Mouse (Mus musculus): ENCODE measurements around the gene Rflna. TPM values are rescaled to one million over a fixed set of nuclear protein-coding genes. Genes with fewer than 3 reads are reported as not detected.

Rflna gene
- total and polyA plus RNA-seq, 3 experiments: 0.17 to 0.46 TPM; not detected in 1

DNA sequence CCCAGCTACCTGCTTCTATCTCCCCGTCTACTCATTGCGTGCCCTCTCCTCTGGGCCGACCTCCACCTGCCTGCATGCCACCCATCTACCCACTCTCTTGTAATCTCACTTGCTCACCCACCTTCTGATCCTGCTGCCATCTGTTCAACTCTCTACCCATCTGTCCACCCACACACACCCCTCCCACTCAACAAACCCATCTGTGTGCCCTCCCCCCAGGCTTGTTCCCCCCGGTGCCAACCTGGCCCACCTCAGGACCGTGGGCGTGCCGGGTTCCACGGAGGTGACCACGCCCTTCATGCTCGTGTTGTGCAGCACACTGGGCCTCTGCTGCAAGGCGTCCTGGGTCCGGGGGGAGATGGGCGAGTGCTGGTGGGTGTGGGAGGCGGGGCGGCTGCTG is 25.4 kb downstream of the Rflna start:
- H3K4me1 ChIP-seq (ENCODE audit: control insufficient read depth in 1 of 2, insufficient read depth in 2 of 2): peaks cover 0 to 2% of the 10 kb centered on the region in 2 experiments; a peak in 1 of 4 replicates
- H3K79me2 ChIP-seq (replicated peaks; ENCODE audit: control insufficient read depth, extremely low read depth, insufficient read depth, poor library complexity, severe bottlenecking): no peaks in the 10 kb centered on the region
- peaks cover 88 to 100% of the 10 kb centered on the region in 2 experiments for H3K36me3 ChIP-seq (replicated peaks in 1 of 2; ENCODE audit: control insufficient read depth in 1 of 2, insufficient read depth in 1 of 2, low read length in 1 of 2)
- H3K9me3 ChIP-seq (replicated peaks; ENCODE audit: low read length): no peaks in the 10 kb centered on the region
- H3K4me2 ChIP-seq (ENCODE audit: insufficient read depth, low read depth, poor library complexity, severe bottlenecking): no peak overlapping the region
- dilution Hi-C loops (cut with MboI; ENCODE audit: extremely low pct_ligation_motif_present, extremely low pct_unique_long_range_greater_than_20kb, low sequenced_read_pairs): no loop called here
- H3K9ac ChIP-seq (ENCODE audit: insufficient read depth, low read depth): no peak overlapping the region
- DNase-seq (ENCODE audit: extremely low read depth): no peak
- no peak overlapping the region for H3K4me3 ChIP-seq (replicated peaks in 1 of 3; ENCODE audit: low read depth in 2 of 3, low read length in 2 of 3, poor library complexity in 1 of 3)
- no peak overlapping the region for H3K27ac ChIP-seq (ENCODE audit: insufficient read depth, low read depth)
- in situ Hi-C loops (cut with MboI; ENCODE audit: low pct_ligation_motif_present, low pct_unique_long_range_greater_than_20kb, low sequenced_read_pairs): no loop called here
- no peaks in the 10 kb centered on the region for H3K27me3 ChIP-seq (replicated peaks)
- TF ChIP-seq TCF12 (IDR thresholded peaks at IDR 0.05; ENCODE audit: low read depth, low read length) (no peak), IRF4 (IDR thresholded peaks at IDR 0.05; ENCODE audit: low read depth, low read length) (no peak), MAX (IDR thresholded peaks at IDR 0.05; ENCODE audit: low read length) (no peak), MYC (IDR thresholded peaks at IDR 0.05; ENCODE audit: low read depth, low read length) (no peak), POLR2AphosphoS2 (IDR thresholded peaks at IDR 0.05; ENCODE audit: low read depth, low read length) (no peak), ZC3H11A (IDR thresholded peaks at IDR 0.05; ENCODE audit: low read depth, low read length) (no peak), PAX5 (IDR thresholded peaks at IDR 0.05; ENCODE audit: low read length) (no peak), NELFE (IDR thresholded peaks at IDR 0.05; ENCODE audit: low read depth, low read length) (no peak), BHLHE40 (IDR thresholded peaks at IDR 0.05; ENCODE audit: low read depth, low read length) (no peak), E2F4 (IDR thresholded peaks at IDR 0.05; ENCODE audit: insufficient replicate concordance, low read depth, low read length) (no peak), MAZ (IDR thresholded peaks at IDR 0.05; ENCODE audit: low read depth, low read length) (no peak), GABPA (IDR thresholded peaks at IDR 0.05; ENCODE audit: insufficient replicate concordance, low read depth, low read length) (no peak), ELF1 (IDR thresholded peaks at IDR 0.05; ENCODE audit: low read depth, low read length) (no peak)

DNA sequence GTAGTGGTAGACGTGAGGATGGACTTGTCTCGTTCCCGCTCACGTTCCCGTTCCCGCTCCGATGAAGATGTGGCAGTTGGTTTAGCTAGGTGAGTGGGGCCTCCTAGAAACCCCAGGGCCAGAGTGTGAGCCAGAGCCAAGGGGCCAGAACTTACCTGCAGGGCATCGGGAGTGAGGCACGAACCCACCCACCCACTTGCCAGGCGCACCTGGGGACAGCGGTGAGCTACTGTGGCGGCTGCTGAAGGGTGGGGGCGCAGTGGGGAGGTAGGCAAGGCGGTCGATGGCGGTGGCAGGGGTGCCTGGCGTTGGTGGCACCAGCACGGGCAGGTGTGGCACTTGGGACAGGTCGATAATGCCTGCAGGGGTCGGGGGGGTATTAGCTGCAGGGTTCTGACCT is 25.9 kb downstream of the Rflna start:
- H3K9me3 ChIP-seq (replicated peaks; ENCODE audit: low read length): no peaks in the 10 kb centered on the region
- H3K36me3 ChIP-seq (replicated peaks in 1 of 2; ENCODE audit: control insufficient read depth in 1 of 2, insufficient read depth in 1 of 2, low read length in 1 of 2): peaks cover 88 to 100% of the 10 kb centered on the region in 2 experiments
- no peak overlapping the region for H3K27ac ChIP-seq (ENCODE audit: insufficient read depth, low read depth)
- H3K4me1 ChIP-seq (ENCODE audit: control insufficient read depth in 1 of 2, insufficient read depth in 2 of 2): peaks cover 0 to 4% of the 10 kb centered on the region in 2 experiments; a peak in 2 of 4 replicates
- dilution Hi-C loops (cut with MboI; ENCODE audit: extremely low pct_ligation_motif_present, extremely low pct_unique_long_range_greater_than_20kb, low sequenced_read_pairs) (no loop called here), in situ Hi-C loops (cut with MboI; ENCODE audit: low pct_ligation_motif_present, low pct_unique_long_range_greater_than_20kb, low sequenced_read_pairs) (no loop called here)
- no peaks in the 10 kb centered on the region for H3K79me2 ChIP-seq (replicated peaks; ENCODE audit: control insufficient read depth, extremely low read depth, insufficient read depth, poor library complexity, severe bottlenecking)
- TF ChIP-seq EP300 (IDR thresholded peaks at IDR 0.05; ENCODE audit: low read length) (no peak), POLR2AphosphoS2 (IDR thresholded peaks at IDR 0.05; ENCODE audit: low read depth, low read length) (no peak), JUN (IDR thresholded peaks at IDR 0.05; ENCODE audit: insufficient read depth, low read depth, low read length) (no peak), ZNF384 (IDR thresholded peaks at IDR 0.05; ENCODE audit: low read depth, low read length) (no peak), ZC3H11A (IDR thresholded peaks at IDR 0.05; ENCODE audit: low read depth, low read length) (no peak), MAFK (IDR thresholded peaks at IDR 0.05; ENCODE audit: insufficient replicate concordance, low read length) (no peak), MYC (IDR thresholded peaks at IDR 0.05; ENCODE audit: low read depth, low read length) (no peak), HCFC1 (IDR thresholded peaks at IDR 0.05; ENCODE audit: low read depth, low read length) (no peak), MAX (IDR thresholded peaks at IDR 0.05; ENCODE audit: low read length) (no peak), CTCF (conservative IDR thresholded peaks at IDR 0.05 in 1 of 2, IDR thresholded peaks at IDR 0.05 in 1 of 2; ENCODE audit: low read depth in 2 of 2, low read length in 2 of 2) (no peak)
- H3K9ac ChIP-seq (ENCODE audit: insufficient read depth, low read depth): no peak overlapping the region
- H3K27me3 ChIP-seq (replicated peaks): no peaks in the 10 kb centered on the region
- no peak for DNase-seq (ENCODE audit: extremely low read depth)
- no peak overlapping the region for H3K4me3 ChIP-seq (replicated peaks in 1 of 3; ENCODE audit: low read depth in 2 of 3, low read length in 2 of 3, poor library complexity in 1 of 3)
- no peak overlapping the region for H3K4me2 ChIP-seq (ENCODE audit: insufficient read depth, low read depth, poor library complexity, severe bottlenecking)
